7 mouse cellular contexts compared by ENCODE assay signal in the genomic region with DNA sequence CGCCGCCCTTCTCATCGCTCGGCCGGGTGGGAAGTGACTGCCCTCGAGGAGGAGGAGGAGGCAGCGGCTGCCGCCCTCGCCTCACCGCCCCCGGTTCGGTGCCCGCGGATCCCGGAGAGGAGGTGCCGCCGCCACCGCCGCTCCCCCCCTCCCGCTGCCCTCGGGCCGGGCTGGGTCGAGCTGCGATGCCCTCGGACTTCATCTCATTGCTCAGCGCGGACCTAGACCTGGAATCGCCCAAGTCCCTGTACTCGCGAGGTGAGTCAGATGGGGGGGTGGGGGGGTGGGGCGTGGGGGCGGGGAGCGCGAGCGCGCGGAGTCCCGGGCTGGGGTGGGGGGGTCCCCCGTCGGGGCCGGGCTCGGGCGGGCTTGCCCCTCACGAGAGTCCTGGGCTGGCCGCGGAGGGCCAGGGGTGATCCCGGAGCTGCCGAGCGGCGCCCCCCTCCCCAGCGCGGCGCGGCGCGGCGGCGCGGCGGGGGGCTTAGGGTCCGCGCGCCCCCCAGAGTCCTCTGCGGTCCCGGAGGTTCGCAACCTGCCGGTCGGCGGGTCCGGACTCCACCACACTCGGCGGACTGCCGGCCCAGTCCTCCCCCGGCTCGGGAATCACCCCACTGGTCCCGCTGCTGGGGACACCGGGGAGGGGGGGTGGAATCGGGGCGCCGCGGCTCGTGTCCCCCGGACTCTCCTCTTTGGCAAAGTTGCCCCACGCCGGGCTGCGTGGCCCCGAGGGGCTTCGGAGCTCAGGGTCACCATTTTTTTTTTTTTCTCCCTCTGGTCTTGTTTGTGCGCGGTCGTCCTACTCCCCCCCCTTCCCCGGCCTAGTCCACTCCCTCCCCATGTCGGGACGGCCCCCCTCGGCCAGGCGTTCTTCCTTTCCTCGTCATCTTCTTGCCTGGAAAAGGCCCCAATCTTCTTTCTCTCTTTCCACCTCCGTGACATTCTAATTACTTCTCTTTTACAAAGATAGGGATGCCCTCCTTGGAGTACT. TPM values are rescaled to one million over a fixed set of nuclear protein-coding genes. Genes with fewer than 3 reads are reported as not detected.
DNase-seq lines count a peak whose midpoint lies in the region; ATAC-seq lines count a peak whose summit lies in the region.

No protein-coding gene starts in this region.

- ATAC-seq in intestine, embryonic 15.5 days, result peak; percentile 63
- peak; percentile 67 for ATAC-seq in midbrain, embryonic 11.5 days (ENCODE audit: low FRiP score)

- intact Hi-C loops in gastrocnemius, postnatal 14 days (cut with DNase I; ENCODE audit: low total_unique reads), result no loop called here
- intact Hi-C loops in left cerebral cortex, postnatal 25 days (cut with DNase I), result loop anchor here (5.0 kb wide), 1 partner anchor 87 kb away; no protein-coding TSS in a partner anchor

- H3K4me2 ChIP-seq in intestine, embryonic 15.5 days (replicated peaks), result peak overlapping the region; percentile 68
- peak overlapping the region; percentile 67 for H3K4me2 ChIP-seq in midbrain, embryonic 11.5 days

- peak overlapping the region; percentile 97 for H3K4me3 ChIP-seq in intestine, embryonic 15.5 days (replicated peaks)
- peak overlapping the region; percentile 98 for H3K4me3 ChIP-seq in midbrain, embryonic 11.5 days (ENCODE audit: low read depth, low read length)

- no peaks in the 10 kb centered on the region for H3K36me3 ChIP-seq in intestine, embryonic 15.5 days
- H3K36me3 ChIP-seq in midbrain, embryonic 11.5 days (ENCODE audit: control insufficient read depth, insufficient read depth, low read length), result no peaks in the 10 kb centered on the region

- H3K27me3 ChIP-seq in intestine, embryonic 15.5 days (replicated peaks), result no peaks in the 10 kb centered on the region
- H3K27me3 ChIP-seq in midbrain, embryonic 11.5 days (ENCODE audit: control insufficient read depth, insufficient read depth, low read length), result no peaks in the 10 kb centered on the region

- no peaks in the 10 kb centered on the region for H3K9me3 ChIP-seq in intestine, embryonic 15.5 days
- H3K9me3 ChIP-seq in midbrain, embryonic 11.5 days (ENCODE audit: control insufficient read depth, low read length), result no peaks in the 10 kb centered on the region

- H3K4me1 ChIP-seq in intestine, embryonic 15.5 days (replicated peaks), result peaks cover 9% of the 10 kb centered on the region; the same call in 1 of the 2 replicates
- 0 out of 2 replicates have a peak, but pooled peaks cover 3% of the 10 kb centered on the region for H3K4me1 ChIP-seq in midbrain, embryonic 11.5 days (ENCODE audit: control insufficient read depth, insufficient read depth, low read length)

- H3K9ac ChIP-seq in intestine, embryonic 15.5 days, result peak overlapping the region; percentile 93
- peak overlapping the region; percentile 91 for H3K9ac ChIP-seq in midbrain, embryonic 11.5 days (ENCODE audit: low read length)

- under 1% methylated on average over 82 of the region's 98 CpGs for WGBS in intestine, embryonic 15.5 days
- under 1% methylated on average over 81 of the region's 98 CpGs for WGBS in midbrain, embryonic 11.5 days

- peak overlapping the region; percentile 95 for H3K27ac ChIP-seq in intestine, embryonic 15.5 days
- H3K27ac ChIP-seq in midbrain, embryonic 11.5 days (ENCODE audit: low read depth, low read length), result peak overlapping the region; percentile 91

- peak; percentile 85 for DNase-seq in adrenal gland, adult 2 months
- DNase-seq in embryo, embryonic 10.5 days (ENCODE audit: low spot score), result peak; percentile 56
- DNase-seq in gastrocnemius, postnatal 14 days, result peak; percentile 77
- peak; percentile 23 to 41 for DNase-seq in left cerebral cortex, postnatal 25 days (ENCODE audit: low spot score in 2 of 2)
- peak; percentile 94 for DNase-seq in midbrain, embryonic 11.5 days (ENCODE audit: low spot score, missing footprints)
- peak; percentile 37 for DNase-seq in spleen, adult 18-20 months

RNA-seq across cellular contexts. Expression of gene Nfat5, which starts 0.7 kb away (rescaled TPM):
- total RNA-seq in adrenal gland, adult 2 months (2021), result 100 to 1,000 TPM in 1 of 2 experiments, 10 to 100 TPM in 1; 89.8 to 141 TPM
- polyA plus RNA-seq in adrenal gland, adult 2 months (2012; rRNA removed), result 31.2 and 33.9 TPM in 2 replicates
- 10 to 100 TPM; 16.8 to 18.7 TPM for total RNA-seq in gastrocnemius, postnatal 14 days (2021)
- 8.6 and 9.0 TPM in 2 replicates for polyA plus RNA-seq in intestine, embryonic 15.5 days (2015; fragmentation: Nextera tagmentation; extraction: Ambion mirVana)
- 10 to 100 TPM; 54.4 to 56.2 TPM for total RNA-seq in left cerebral cortex, postnatal 25 days (2021)
- 6.5 and 7.6 TPM in 2 replicates for polyA plus RNA-seq in midbrain, embryonic 11.5 days (2014; fragmentation: Nextera tagmentation; extraction: Ambion mirVana)

Comparison
In these comparisons a context has a peak if more than half of its experiments do, and no peak if none do; other contexts are left out.
1. Peak in every context shown above with its lines: DNase-seq, ATAC-seq, H3K4me3 ChIP-seq and H3K27ac ChIP-seq.
2. DNase-seq: peak in every context shown above with its lines; median percentile 94 in midbrain, embryonic 11.5 days; 85 in adrenal gland, adult 2 months; 77 in gastrocnemius, postnatal 14 days; 56 in embryo, embryonic 10.5 days; 37 in spleen, adult 18-20 months; 32 in left cerebral cortex, postnatal 25 days.